Mouse (Mus musculus): ENCODE data around the gene Dnajc6.

Gene Dnajc6

DNA sequence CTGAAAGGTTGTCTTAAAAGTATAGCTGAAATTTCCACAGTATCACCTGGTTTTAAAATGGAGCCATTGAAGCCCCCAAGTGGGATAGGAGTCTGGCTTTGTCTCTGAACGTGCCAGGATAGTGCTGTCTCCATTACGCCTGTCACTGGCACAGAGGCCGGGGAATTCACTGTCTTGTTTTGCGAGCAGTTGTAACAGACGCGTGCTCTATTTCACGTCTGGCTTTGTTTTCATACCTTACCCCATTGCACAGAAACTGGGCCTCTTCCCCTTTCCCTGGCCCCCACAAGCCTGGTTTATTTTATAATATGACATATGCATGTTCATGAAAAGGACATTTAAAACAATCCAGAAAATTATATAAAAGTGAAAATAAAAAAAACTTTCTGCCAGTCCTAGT, 66.4 kb downstream of the Dnajc6 start:
- no peak for DNase-seq (ENCODE audit: extremely low read depth, insufficient read length, low spot score)

DNA sequence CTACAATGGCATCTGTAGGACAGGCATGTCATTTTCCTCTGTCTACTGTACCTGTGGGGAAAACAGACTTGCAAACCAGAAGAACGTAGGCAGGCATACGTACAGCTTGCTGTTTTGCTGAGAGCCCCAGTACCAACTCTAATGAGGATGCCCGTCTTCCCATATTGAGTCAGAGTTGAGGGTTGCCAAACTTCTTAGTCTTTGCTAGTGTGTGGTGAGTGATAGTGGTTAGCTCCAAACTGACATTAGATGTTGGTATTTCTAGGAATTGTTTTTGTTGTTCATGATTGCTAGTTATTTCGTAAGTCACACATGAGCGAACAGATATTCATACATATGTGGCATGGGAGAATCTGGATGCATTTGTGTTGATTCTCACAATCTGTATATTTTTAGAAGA, 67.2 kb downstream of the Dnajc6 start:
- no peak for DNase-seq (ENCODE audit: extremely low read depth, insufficient read length, low spot score)

DNA sequence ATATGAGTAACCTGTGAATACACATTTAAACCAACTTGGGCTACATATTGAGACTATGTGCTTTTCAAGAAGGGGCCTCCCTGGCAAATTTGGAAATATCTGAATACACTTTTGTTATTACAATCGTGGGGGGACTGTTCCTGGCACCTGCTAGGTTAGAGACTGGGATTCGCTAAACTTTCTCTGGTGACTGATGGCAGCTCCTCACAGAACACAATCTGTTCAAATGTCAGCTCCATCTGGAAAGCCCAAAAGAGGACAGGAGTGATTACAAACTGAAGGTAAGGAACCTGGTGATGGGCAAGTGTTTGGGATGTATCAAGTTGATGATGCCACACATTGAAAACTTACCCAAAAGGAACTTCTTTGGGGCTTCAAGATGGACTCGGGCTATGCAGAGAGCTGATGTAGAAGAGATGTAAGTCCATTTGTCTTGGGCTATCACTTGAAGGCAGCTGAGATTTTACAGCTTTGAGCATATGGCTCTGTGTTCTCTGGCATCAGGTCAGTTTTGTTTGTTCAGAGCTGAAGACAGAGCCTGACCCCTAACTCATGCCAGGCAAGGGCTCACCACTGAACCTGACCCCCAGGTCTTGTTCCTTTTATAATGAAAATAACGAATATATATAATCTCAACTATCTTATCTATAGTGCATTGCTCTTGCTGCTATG, 68.4 kb downstream of the Dnajc6 start:
- no peak for DNase-seq (ENCODE audit: extremely low read depth, insufficient read length, low spot score)

DNA sequence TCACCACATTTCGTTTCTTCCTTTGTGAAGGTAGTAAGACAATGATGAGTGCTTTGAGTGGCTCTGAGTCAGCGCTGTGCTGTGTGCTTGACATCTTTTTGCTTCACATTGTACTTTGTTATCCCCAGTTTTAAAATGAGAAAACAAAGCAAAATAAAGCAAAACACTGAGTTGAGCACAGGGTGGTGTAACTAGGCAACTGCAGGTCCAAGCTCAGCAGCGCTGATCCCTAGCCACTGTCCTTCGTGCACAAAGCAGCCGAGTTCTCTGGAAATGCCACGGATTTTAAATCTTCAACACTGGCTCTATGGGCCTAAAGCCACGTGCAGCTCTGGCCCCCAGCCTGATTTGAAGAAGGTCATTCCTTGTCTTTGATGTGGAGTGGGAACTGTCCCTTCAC, 72.6 kb downstream of the Dnajc6 start:
- no peak for DNase-seq (ENCODE audit: extremely low read depth, insufficient read length, low spot score)

DNA sequence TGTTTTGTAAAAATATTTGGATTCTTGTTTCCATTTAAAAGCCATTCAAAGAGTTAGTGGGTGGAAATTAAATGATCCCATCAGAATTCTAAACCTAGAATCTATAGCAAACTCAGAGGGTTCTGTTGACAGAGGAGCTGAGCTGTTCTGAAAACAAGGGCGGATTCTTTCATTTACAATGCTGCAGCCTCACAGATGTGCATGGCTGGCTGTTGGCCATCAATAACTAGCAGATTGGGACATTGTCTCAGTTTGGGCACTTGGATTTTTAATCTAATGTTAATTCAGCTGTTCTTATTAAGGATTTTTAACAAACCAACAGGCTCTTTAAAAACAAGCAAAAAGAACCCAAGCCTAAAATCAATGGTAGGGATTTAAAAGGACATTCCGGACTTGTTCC, 75.7 kb downstream of the Dnajc6 start:
- DNase-seq (ENCODE audit: extremely low read depth, insufficient read length, low spot score) = no peak

DNA sequence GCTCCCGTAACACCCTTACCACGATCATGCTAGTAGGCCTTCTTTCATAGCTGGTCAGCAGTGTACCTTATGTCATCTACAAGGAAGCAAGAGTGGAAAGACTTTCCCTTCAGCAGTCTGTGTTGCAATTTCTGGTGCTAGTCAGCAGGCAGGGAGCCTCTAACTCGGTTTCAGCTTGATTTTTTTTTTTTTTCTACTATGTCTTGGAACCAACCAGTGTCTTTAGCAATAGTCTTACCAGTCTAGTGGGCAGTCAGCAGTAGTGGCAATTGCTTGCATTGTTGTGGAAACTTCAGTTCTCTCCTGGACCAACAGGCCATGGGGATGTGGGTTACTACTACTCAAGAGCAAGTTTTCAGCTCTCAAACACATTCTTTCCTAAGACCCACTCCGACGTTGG, 78.9 kb downstream of the Dnajc6 start:
- DNase-seq (ENCODE audit: extremely low read depth, insufficient read length, low spot score) = no peak

DNA sequence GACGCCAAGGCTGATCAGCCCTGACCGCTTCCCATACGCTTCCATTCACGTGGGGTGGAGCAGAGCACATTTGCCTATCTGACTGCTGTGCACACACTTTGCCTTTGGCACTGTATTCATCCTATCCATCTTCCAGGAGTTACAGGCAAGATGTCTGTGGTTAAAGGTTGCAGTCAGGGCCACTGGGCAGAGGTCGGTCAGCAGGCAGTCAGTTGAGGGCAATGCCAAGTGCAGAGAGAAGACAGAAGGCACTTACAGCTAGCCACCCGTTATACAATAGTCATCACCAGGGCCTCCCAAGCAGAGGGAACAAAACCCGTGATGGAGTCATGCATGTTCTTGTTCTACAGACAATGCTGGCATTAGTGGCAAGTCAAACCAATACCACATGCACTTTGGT, 82.3 kb downstream of the Dnajc6 start:
- no peak for DNase-seq (ENCODE audit: extremely low read depth, insufficient read length, low spot score)

DNA sequence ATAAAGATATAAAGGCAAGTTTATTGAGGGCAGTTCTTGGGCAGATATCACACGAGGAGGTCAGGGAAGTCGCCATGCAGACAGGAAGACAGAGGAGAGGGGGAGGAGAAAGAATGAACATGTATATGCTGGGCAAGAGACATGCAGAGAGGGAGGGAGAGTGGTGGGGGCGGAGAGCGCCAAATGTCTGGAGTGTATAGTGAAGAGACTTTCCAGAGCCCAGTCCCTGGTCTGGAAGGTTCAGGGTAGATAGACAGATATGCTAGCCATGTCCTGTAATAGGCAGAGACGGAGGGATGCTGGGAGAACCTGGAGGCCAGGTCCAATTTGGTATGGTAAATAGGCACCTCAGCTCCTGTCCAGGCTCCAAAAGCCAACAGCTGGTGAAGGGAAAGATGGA, 83.1 kb downstream of the Dnajc6 start:
- no peak for DNase-seq (ENCODE audit: extremely low read depth, insufficient read length, low spot score)

DNA sequence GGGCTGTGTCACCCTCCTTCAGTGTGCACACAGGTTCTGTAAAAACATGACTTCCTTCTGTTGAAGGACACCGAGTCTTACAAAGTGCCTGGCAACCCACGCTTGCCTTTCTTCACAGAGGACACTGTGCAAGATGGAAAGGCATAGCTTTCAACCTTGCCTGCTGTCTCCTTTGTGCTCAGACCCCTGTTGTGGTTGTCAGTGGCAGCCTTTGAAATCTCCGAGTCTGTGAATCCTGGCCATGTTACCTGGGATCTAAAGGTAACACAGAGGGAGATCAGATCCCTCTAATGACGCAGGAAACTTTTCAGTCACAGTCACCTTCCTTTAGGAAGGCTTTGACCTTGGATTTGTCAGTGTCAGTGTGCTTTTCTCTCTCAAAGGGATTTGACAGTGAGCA, 84.7 kb downstream of the Dnajc6 start:
- no peak for DNase-seq (ENCODE audit: extremely low read depth, insufficient read length, low spot score)

DNA sequence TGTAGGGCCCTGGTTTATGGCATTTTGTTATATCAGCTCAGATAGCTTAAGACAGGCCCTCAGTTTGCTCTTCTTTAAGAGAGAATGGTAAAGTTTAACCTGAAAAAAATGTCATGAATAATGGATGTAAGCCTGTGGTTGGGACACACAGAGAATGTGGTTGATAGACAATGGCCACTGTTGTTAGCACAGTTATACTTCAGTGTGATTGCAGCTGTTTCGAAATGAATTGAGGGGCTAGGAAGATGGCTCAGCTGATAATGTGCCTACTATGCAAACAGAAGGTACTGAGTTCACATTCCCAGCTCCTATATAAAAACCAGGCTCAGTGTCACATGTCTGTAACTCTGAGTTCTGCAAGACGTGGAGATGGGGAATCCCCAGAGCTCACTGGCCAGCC, 86.4 kb downstream of the Dnajc6 start:
- no peak for DNase-seq (ENCODE audit: extremely low read depth, insufficient read length, low spot score)

DNA sequence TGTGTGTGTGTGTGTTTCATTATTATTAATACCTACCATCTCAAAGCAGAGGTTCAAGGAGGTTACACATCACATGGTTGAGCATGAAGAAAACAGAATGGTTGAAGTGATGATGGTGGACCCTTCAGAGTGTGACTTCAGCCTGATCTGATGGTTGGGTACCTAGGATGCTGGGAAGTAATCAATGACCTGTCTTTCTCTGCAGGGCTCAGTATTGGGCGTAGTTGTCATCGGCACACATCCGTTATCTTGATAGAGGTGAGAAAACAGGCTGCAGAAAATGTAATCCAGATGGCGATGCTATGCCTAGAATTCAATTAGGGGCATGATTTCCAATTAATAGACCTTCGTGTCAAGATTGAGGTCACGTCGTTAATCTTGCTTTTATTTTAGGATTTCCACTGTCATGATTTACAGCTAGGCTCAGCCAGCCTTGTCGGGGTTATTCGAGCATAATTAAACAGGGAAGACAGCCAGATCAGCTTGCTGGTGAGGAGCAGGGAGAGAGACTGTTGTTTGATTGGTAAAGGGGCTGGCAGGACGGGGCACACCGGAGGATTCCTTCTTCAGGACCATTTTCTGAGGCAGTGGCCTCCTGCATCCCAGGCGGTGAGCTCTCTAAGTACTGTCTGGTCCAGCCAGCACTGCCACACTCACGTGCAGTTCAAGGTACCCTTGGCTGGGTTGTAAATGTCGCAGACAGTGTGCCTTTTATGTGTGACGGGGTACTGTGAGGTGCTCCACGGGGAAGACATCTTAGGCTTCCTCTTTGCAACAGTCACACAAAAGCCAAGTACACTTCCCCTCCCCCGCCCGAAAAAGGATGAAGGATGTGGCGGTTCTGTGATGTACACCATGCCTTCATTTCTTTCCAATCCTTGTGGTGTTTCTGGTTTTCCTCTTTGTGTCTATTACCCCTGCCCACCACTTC, 88.3 kb downstream of the Dnajc6 start:
- DNase-seq (ENCODE audit: extremely low read depth, insufficient read length, low spot score) = no peak

DNA sequence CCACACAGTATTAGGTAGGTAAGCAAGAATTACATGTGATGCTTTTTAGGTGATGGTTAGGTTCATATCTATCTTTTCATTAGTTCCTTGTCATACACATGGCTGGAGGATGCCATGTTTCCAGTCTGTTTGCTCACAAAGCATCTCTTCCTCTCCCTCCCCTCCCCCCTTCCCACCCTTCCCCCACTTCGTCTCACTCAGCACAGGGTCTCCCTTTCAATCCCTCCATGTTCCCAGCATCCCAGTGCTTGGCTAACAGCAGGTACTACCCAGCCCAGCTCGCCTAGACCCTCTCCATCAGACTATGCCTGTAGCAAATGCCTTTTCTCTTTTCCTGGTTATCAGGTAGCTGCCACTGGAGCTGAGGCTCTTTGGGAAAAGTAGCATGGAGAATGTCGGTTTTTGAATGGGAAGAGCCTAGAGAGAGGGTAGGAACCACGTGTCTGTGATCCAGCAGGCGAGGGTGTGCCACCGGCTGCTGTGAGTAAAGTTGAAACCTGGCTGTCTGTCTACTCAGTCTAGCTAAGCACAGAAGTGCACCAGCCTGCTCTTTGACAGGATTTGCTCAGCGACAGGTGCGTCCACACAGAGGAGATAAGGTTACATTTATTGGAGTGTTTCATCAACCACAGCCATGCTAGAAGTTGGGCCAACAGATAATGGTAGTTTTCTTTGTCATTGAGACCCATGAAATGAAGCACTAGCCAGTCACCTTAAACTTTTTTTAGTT, 89.2 kb downstream of the Dnajc6 start:
- DNase-seq (ENCODE audit: extremely low read depth, insufficient read length, low spot score) = no peak

DNA sequence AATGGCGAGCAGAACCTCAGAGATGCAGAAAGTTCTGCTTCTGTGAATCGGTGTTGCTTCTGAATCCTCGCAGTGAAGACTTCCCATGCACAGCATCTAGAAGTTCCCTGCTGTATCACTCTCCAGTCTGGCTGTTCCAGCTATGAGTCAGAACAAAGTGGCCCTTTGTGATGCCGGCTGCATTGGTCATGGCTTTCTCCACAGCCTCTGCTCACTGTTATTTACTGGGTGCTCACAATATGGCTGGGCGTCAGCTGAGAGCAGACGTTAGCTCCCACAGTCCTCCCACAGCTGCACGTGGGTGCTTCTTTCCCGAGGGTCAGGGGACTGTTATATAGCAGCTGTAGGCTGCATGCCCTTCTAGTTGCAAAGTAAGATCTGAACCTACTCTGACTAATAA, 92.5 kb downstream of the Dnajc6 start:
- DNase-seq (ENCODE audit: extremely low read depth, insufficient read length, low spot score) = no peak

DNA sequence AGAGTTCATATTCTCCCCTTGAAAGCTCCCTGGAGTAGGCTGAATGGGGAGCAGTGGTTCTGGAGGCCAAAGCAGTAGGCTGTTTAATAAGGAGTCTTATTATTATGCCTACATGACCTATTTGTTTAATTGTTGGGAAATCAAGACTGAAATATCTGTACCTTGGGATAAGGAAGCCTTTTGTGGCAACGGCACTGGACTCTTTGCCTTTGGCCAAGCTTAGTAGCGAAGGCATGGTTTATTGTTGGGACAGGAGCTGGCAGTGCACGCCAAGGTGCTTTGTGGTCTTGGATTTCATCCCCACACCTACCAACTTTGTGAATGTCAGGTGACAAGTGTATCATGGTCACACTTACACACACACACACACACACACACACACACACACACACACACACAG, 93.3 kb downstream of the Dnajc6 start:
- no peak for DNase-seq (ENCODE audit: extremely low read depth, insufficient read length, low spot score)

DNA sequence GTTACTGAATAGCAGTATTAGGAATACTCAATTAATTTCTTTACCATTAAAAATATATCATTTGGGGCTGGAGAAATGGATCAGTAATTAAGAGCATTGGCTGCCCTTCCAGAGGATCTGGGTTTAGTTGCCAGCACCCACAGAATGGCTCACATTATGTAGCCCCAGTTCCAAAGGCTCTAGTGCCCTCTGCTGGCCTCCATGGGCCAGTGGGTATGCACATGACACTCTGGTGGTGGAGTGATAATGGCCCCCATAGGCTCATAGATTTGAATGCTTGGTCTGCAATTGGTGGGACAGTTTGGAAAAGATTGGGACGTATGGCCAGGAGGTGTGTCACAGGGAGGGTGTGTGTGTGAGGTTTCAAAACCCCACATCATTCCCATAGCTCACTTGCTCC, 95.0 kb downstream of the Dnajc6 start:
- DNase-seq (ENCODE audit: extremely low read depth, insufficient read length, low spot score) = no peak

DNA sequence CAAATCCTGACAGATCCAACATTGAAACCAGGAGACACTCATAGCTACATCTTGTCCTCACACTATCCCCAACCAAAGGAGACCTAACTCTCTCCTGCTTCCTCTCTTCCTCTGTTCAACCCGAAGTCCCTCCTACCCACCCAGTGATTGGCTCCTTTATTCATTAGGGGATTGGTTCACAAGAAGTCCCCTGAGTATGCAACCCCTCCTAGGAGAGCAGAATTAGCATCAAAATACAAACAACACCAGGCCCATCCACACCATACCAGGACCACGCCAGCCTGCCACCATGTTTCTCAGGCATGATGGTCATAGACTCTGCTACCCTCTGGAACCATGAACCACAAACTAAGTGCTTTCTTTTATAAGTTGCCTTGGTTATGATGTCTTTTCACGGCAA, 96.0 kb downstream of the Dnajc6 start:
- no peak for DNase-seq (ENCODE audit: extremely low read depth, insufficient read length, low spot score)

DNA sequence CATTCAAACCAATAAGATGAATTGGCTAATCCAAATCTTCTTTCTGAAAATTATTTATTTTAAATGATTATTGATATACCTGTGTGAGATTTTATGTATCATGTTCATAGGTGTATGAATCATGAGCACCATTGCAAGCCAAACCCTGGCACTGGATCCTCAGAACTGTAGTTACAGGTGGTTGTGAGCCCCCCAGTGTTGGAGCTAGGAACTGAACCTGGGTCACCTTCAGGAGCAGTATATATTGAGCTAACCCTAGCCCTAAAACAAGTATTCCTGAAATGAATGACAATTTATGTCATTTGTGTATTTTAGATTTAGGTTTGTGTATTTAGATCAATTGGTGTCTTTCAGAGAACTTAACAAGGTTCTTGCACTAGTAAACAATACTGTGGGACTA, 105.3 kb downstream of the Dnajc6 start:
- no peak for DNase-seq (ENCODE audit: extremely low read depth, insufficient read length, low spot score)

DNA sequence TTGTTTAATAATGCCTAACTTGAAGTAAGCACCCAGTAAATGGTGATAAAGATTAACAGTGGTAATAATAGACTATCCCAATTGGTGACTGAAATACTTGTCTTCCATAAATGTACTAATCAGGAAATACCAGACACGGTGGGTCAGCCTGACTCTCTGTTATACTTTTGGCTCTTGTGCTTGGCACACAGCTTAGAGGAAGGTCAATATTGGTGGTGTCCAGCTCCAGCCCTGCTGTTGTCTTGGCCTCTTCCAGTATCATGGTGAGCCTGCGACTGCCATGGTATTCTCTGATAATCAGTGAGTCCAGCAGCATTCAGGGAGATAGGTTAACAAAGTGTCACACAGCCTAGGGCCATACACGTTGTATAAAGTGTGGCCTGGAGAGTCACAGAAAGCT, 107.2 kb downstream of the Dnajc6 start:
- DNase-seq (ENCODE audit: extremely low read depth, insufficient read length, low spot score) = no peak

DNA sequence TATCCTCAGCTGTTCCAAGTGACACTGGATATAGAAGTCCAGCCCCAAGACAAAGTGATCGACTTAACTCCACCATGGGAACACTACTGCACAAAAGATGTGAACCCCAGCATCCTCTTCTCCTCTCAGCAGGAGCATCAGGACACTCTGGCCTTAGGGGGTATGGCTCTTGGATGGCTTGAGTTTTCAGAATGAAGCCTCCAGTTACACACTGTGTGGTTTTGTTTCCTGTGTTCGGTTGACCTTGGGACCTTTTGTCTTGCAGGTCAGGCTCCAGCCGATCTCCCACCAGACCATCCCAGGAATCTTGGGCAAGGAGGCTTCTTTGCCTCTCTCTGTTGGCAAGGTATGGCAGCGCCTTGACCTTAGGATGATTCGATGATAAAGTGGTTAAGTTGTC, 120.1 kb downstream of the Dnajc6 start:
- DNase-seq (ENCODE audit: extremely low read depth, insufficient read length, low spot score) = no peak

DNA sequence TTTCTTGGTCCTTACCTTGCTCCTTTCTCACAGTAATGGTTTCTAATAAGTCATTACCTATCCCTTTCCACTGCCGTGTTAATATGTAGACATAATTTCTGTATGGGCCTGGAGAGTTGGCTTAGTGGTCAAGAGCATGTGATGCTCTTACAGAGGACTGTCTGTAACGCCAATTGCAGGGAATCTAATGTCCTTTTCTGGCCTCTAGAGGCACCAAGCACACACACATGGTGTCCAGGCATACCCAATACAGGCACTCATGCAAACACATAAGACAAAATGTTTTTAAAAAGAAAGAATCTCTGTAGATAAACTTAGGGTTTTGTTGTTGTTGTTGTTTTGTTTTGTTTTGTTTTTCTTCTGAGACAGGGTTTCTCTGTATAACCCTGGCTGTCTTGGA, 121.3 kb downstream of the Dnajc6 start:
- DNase-seq (ENCODE audit: extremely low read depth, insufficient read length, low spot score) = no peak

DNA sequence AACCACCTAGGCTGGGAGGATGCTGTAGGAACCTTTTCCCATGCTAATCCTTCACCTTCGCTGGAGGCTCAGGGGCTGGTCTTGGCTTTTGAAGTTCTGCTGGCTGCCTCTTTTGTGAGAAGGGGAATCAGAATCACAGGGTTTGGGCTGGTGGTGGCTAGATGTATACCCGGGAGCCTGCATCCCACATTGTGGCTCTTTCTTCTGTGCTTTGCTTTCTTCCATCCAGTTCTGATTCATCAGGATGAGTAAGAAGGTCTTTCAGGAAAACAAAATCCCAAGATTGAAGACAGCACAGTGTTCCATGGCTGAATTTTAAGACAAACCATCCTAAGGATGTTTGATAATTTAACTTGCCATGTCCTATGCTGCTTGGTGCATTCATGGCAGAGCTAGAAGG, 123.8 kb downstream of the Dnajc6 start:
- DNase-seq (ENCODE audit: extremely low read depth, insufficient read length, low spot score) = no peak

DNA sequence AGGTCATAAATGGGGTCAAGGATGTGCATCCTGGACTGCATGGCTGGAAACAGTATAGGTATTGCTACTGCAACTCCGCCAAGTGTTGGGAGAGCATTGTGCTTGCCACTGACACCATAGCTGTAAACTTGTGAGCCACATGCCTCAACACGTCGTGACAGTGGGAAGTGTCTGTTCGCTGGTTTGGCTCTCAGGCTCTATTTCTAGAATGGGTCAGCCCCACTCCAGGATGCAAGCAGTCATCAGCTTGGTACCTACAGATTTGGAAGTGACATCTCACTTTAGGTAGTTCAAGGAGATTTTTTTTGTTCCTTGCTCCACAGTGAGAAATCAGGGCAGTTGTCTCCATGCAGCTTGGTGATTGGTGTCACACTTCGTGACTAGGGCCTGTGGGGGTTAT, 124.8 kb downstream of the Dnajc6 start:
- DNase-seq (ENCODE audit: extremely low read depth, insufficient read length, low spot score) = no peak
